Comparison of ENCODE assay signal across 11 mouse cellular contexts in genomic region chr5:120563914-120564311, GRCm38 (mm10). TPM values are rescaled to one million over a fixed set of nuclear protein-coding genes. Genes with fewer than 3 reads are reported as not detected.
A peak's percentile ranks its signal among the peaks of the same experiment; 100 is the strongest.
DNase-seq lines count a peak whose midpoint lies in the region; ATAC-seq and TF ChIP-seq lines count a peak whose summit lies in the region.
"Had no signal": no experiment of that assay in that cellular context is flagged by ENCODE, and none has a peak within 500 bp of the region (broad histone marks: within the 10 kb centered on the region; RNA-seq: fewer than 3 reads in every experiment).

No protein-coding gene starts in this region.

- H3K9me3 ChIP-seq in heart, embryonic 14.5 days (ENCODE audit: control insufficient read depth, low read length) = no peaks in the 10 kb centered on the region
- no peaks in the 10 kb centered on the region for H3K9me3 ChIP-seq in neural tube, embryonic 13.5 days
- no peaks in the 10 kb centered on the region for H3K9me3 ChIP-seq in intestine, embryonic 16.5 days (ENCODE audit: control insufficient read depth, low read length)
- H3K9me3 ChIP-seq in stomach, embryonic 15.5 days = no peaks in the 10 kb centered on the region
- H3K9me3 ChIP-seq in midbrain, postnatal 0 days (ENCODE audit: low read length) = no peaks in the 10 kb centered on the region
- H3K9me3 ChIP-seq: G1E had no signal

- H3K4me3 ChIP-seq in heart, embryonic 14.5 days (ENCODE audit: control insufficient read depth in 1 of 2, insufficient read depth in 1 of 2, low read depth in 1 of 2, low read length in 2 of 2) = no peak overlapping the region
- H3K4me3 ChIP-seq in neural tube, embryonic 13.5 days = no peak overlapping the region
- no peak overlapping the region for H3K4me3 ChIP-seq in intestine, embryonic 16.5 days (ENCODE audit: low read length)
- H3K4me3 ChIP-seq in stomach, embryonic 15.5 days (replicated peaks) = no peak overlapping the region
- no peak overlapping the region for H3K4me3 ChIP-seq in midbrain, postnatal 0 days (ENCODE audit: low read depth, low read length)

- H3K27me3 ChIP-seq in heart, embryonic 14.5 days (ENCODE audit: control insufficient read depth, insufficient read depth, low read length) = no peaks in the 10 kb centered on the region
- H3K27me3 ChIP-seq in neural tube, embryonic 13.5 days = no peaks in the 10 kb centered on the region
- H3K27me3 ChIP-seq in intestine, embryonic 16.5 days (replicated peaks; ENCODE audit: control insufficient read depth, insufficient read depth, low read length) = no peaks in the 10 kb centered on the region
- no peaks in the 10 kb centered on the region for H3K27me3 ChIP-seq in stomach, embryonic 15.5 days (replicated peaks)
- no peaks in the 10 kb centered on the region for H3K27me3 ChIP-seq in midbrain, postnatal 0 days (ENCODE audit: insufficient read depth, low read length)

- H3K4me2 ChIP-seq in heart, embryonic 14.5 days (ENCODE audit: low read length) = no peak overlapping the region
- no peak overlapping the region for H3K4me2 ChIP-seq in neural tube, embryonic 13.5 days
- 0 out of 2 replicates have a peak overlapping the region, but pooled peaks have one; percentile 27 for H3K4me2 ChIP-seq in intestine, embryonic 16.5 days (ENCODE audit: low read depth, low read length)
- H3K4me2 ChIP-seq in stomach, embryonic 15.5 days = no peak overlapping the region
- H3K4me2 ChIP-seq in midbrain, postnatal 0 days (ENCODE audit: low read depth, low read length, poor library complexity, severe bottlenecking) = no peak overlapping the region

- no peak for TF ChIP-seq CTCF in midbrain, postnatal 0 days (IDR thresholded peaks at IDR 0.05)

- H3K9ac ChIP-seq in heart, embryonic 14.5 days (ENCODE audit: low read length) = no peak overlapping the region
- H3K9ac ChIP-seq in neural tube, embryonic 13.5 days = peak overlapping the region; percentile 12; the same call in 1 of the 2 replicates
- H3K9ac ChIP-seq in intestine, embryonic 16.5 days (ENCODE audit: low read depth, low read length) = no peak overlapping the region
- H3K9ac ChIP-seq in stomach, embryonic 15.5 days = no peak overlapping the region
- no peak overlapping the region for H3K9ac ChIP-seq in midbrain, postnatal 0 days (replicated peaks; ENCODE audit: low read length, poor library complexity, severe bottlenecking)

- 27% methylated on average over 4 of the region's 4 CpGs for WGBS in heart, embryonic 14.5 days
- 43% methylated on average over 4 of the region's 4 CpGs for whole genome bisulfite sequencing in neural tube, embryonic 13.5 days
- 22% methylated on average over 4 of the region's 4 CpGs for WGBS in intestine, embryonic 16.5 days
- 23% methylated on average over 4 of the region's 4 CpGs for WGBS in stomach, embryonic 15.5 days
- WGBS in midbrain, postnatal 0 days = 63% methylated on average over 4 of the region's 4 CpGs

- DNase-seq in heart, adult 11 months = no peak
- DNase-seq in neural tube, embryonic 10.5 days (ENCODE audit: extremely low spot score, low spot score) = no peak
- no peak for DNase-seq in midbrain, postnatal 0 days (ENCODE audit: low spot score)
- DNase-seq: right cerebral cortex, postnatal 25 days had no signal

- H3K36me3 ChIP-seq in heart, embryonic 14.5 days (ENCODE audit: control insufficient read depth, insufficient read depth, low read length) = no peaks in the 10 kb centered on the region
- H3K36me3 ChIP-seq in neural tube, embryonic 13.5 days = no peaks in the 10 kb centered on the region
- no peaks in the 10 kb centered on the region for H3K36me3 ChIP-seq in intestine, embryonic 16.5 days (ENCODE audit: control insufficient read depth, insufficient read depth, low read length)
- H3K36me3 ChIP-seq in stomach, embryonic 15.5 days = no peaks in the 10 kb centered on the region
- no peaks in the 10 kb centered on the region for H3K36me3 ChIP-seq in midbrain, postnatal 0 days (ENCODE audit: insufficient read depth, low read length)

- ATAC-seq in heart, embryonic 14.5 days (ENCODE audit: insufficient number of reproducible peaks, insufficient read depth, low FRiP score, low read depth) = no peak
- no peak for ATAC-seq in neural tube, embryonic 13.5 days (ENCODE audit: low read depth)
- no peak for ATAC-seq in intestine, embryonic 16.5 days
- no peak for ATAC-seq in stomach, embryonic 15.5 days (ENCODE audit: insufficient read depth, low FRiP score, low read depth)
- no peak for ATAC-seq in midbrain, postnatal 0 days (ENCODE audit: low FRiP score)
- ATAC-seq in erythroid progenitor cell, adult 5-6 weeks (replicated peaks; ENCODE audit: low FRiP score, poor library complexity, severe bottlenecking) = no peak
- ATAC-seq: midbrain, embryonic 16.5 days had no signal

- peaks cover 53 to 59% of the 10 kb centered on the region in 2 experiments for H3K4me1 ChIP-seq in heart, embryonic 14.5 days (ENCODE audit: control insufficient read depth in 2 of 2, insufficient read depth in 2 of 2, low read length in 2 of 2)
- peaks cover 94% of the 10 kb centered on the region for H3K4me1 ChIP-seq in neural tube, embryonic 13.5 days (replicated peaks)
- H3K4me1 ChIP-seq in intestine, embryonic 16.5 days (ENCODE audit: control insufficient read depth, insufficient read depth, low read length) = peaks cover 89% of the 10 kb centered on the region
- H3K4me1 ChIP-seq in stomach, embryonic 15.5 days = peaks cover 76% of the 10 kb centered on the region
- peaks cover 24% of the 10 kb centered on the region for H3K4me1 ChIP-seq in midbrain, postnatal 0 days (ENCODE audit: insufficient read depth, low read length)

- H3K27ac ChIP-seq in heart, embryonic 14.5 days (replicated peaks in 1 of 2; ENCODE audit: control insufficient read depth in 1 of 2, insufficient read depth in 1 of 2, low read depth in 2 of 2, low read length in 2 of 2) = peak overlapping the region; percentile 40 to 56; a peak in 1 of 4 replicates
- peak overlapping the region; percentile 83 for H3K27ac ChIP-seq in neural tube, embryonic 13.5 days (replicated peaks)
- H3K27ac ChIP-seq in intestine, embryonic 16.5 days (ENCODE audit: low read length) = peak overlapping the region; percentile 89
- peak overlapping the region; percentile 93; the same call in 1 of the 2 replicates for H3K27ac ChIP-seq in stomach, embryonic 15.5 days
- H3K27ac ChIP-seq in midbrain, postnatal 0 days (ENCODE audit: low read depth, low read length) = no peak overlapping the region

RNA-seq across cellular contexts. Expression of gene Tpcn1, which starts 24.6 kb away (rescaled TPM):
- 14.5 and 17.1 TPM in 2 replicates for polyA plus RNA-seq in heart, embryonic 14.5 days (2014; fragmentation: Nextera tagmentation; extraction: Ambion mirVana)
- 22.4 and 22.5 TPM in 2 replicates for polyA plus RNA-seq in neural tube, embryonic 13.5 days (2015; fragmentation: Nextera tagmentation; extraction: Ambion mirVana)
- 21.4 and 23.9 TPM in 2 replicates for polyA plus RNA-seq in intestine, embryonic 16.5 days (2015; fragmentation: Nextera tagmentation; extraction: Ambion mirVana)
- polyA plus RNA-seq in stomach, embryonic 15.5 days (2015; fragmentation: Nextera tagmentation; extraction: Ambion mirVana) = 25.5 and 25.7 TPM in 2 replicates
- total RNA-seq in midbrain, postnatal 0 days (2014; rRNA removed) = 11.6 and 25.3 TPM in 2 replicates
- polyA plus RNA-seq in midbrain, postnatal 0 days (2015; fragmentation: Nextera tagmentation; extraction: Ambion mirVana) = 9.3 and 9.4 TPM in 2 replicates
- total RNA-seq in erythroid progenitor cell, adult 5-6 weeks (2015; ENCODE audit: low replicate concordance) = 107 and 136 TPM in 2 replicates
- total RNA-seq in erythroid progenitor cell, adult 5-6 weeks (2017; ENCODE audit: low replicate concordance) = 57.0 and 72.9 TPM in 2 replicates

RNA-seq across cellular contexts. Expression of gene Iqcd, which starts 24.9 kb away (rescaled TPM):
- polyA plus RNA-seq in heart, embryonic 14.5 days (2014; fragmentation: Nextera tagmentation; extraction: Ambion mirVana) = 0.43 TPM in 1 of 2 replicates, not detected in the other
- polyA plus RNA-seq in neural tube, embryonic 13.5 days (2015; fragmentation: Nextera tagmentation; extraction: Ambion mirVana) = 0.94 and 1.0 TPM in 2 replicates
- 0.17 and 0.27 TPM in 2 replicates for polyA plus RNA-seq in intestine, embryonic 16.5 days (2015; fragmentation: Nextera tagmentation; extraction: Ambion mirVana)
- 0.40 and 0.69 TPM in 2 replicates for polyA plus RNA-seq in stomach, embryonic 15.5 days (2015; fragmentation: Nextera tagmentation; extraction: Ambion mirVana)
- total RNA-seq in midbrain, postnatal 0 days (2014; rRNA removed) = 0.94 and 1.3 TPM in 2 replicates
- polyA plus RNA-seq in midbrain, postnatal 0 days (2015; fragmentation: Nextera tagmentation; extraction: Ambion mirVana) = 0.86 and 1.5 TPM in 2 replicates
- total RNA-seq in erythroid progenitor cell, adult 5-6 weeks (2015; ENCODE audit: low replicate concordance) = 2.5 TPM in 1 of 2 replicates, not detected in the other
- total RNA-seq in erythroid progenitor cell, adult 5-6 weeks (2017; ENCODE audit: low replicate concordance) = 3.1 and 3.3 TPM in 2 replicates

RNA-seq across cellular contexts. Expression of gene Rita1, which starts 48.5 kb away (rescaled TPM):
- 5.6 and 6.2 TPM in 2 replicates for polyA plus RNA-seq in heart, embryonic 14.5 days (2014; fragmentation: Nextera tagmentation; extraction: Ambion mirVana)
- polyA plus RNA-seq in neural tube, embryonic 13.5 days (2015; fragmentation: Nextera tagmentation; extraction: Ambion mirVana) = 19.9 and 25.1 TPM in 2 replicates
- polyA plus RNA-seq in intestine, embryonic 16.5 days (2015; fragmentation: Nextera tagmentation; extraction: Ambion mirVana) = 12.7 and 12.8 TPM in 2 replicates
- polyA plus RNA-seq in stomach, embryonic 15.5 days (2015; fragmentation: Nextera tagmentation; extraction: Ambion mirVana) = 10.4 and 11.4 TPM in 2 replicates
- total RNA-seq in midbrain, postnatal 0 days (2014; rRNA removed) = 32.3 and 43.6 TPM in 2 replicates
- polyA plus RNA-seq in midbrain, postnatal 0 days (2015; fragmentation: Nextera tagmentation; extraction: Ambion mirVana) = 31.4 and 33.9 TPM in 2 replicates
- 0.72 TPM in 1 of 2 replicates, not detected in the other for total RNA-seq in erythroid progenitor cell, adult 5-6 weeks (2015; ENCODE audit: low replicate concordance)
- total RNA-seq in erythroid progenitor cell, adult 5-6 weeks (2017; ENCODE audit: low replicate concordance) = 3.9 TPM in 1 of 2 replicates, not detected in the other

RNA-seq across cellular contexts. Expression of gene Ddx54, which starts 48.6 kb away (rescaled TPM):
- 17.9 and 18.9 TPM in 2 replicates for polyA plus RNA-seq in heart, embryonic 14.5 days (2014; fragmentation: Nextera tagmentation; extraction: Ambion mirVana)
- 44.6 and 45.7 TPM in 2 replicates for polyA plus RNA-seq in neural tube, embryonic 13.5 days (2015; fragmentation: Nextera tagmentation; extraction: Ambion mirVana)
- 50.8 and 51.4 TPM in 2 replicates for polyA plus RNA-seq in intestine, embryonic 16.5 days (2015; fragmentation: Nextera tagmentation; extraction: Ambion mirVana)
- 41.8 and 44.9 TPM in 2 replicates for polyA plus RNA-seq in stomach, embryonic 15.5 days (2015; fragmentation: Nextera tagmentation; extraction: Ambion mirVana)
- total RNA-seq in midbrain, postnatal 0 days (2014; rRNA removed) = 36.2 and 37.8 TPM in 2 replicates
- polyA plus RNA-seq in midbrain, postnatal 0 days (2015; fragmentation: Nextera tagmentation; extraction: Ambion mirVana) = 31.7 and 32.6 TPM in 2 replicates
- total RNA-seq in erythroid progenitor cell, adult 5-6 weeks (2015; ENCODE audit: low replicate concordance) = 1.1 and 1.3 TPM in 2 replicates
- 6.4 and 8.1 TPM in 2 replicates for total RNA-seq in erythroid progenitor cell, adult 5-6 weeks (2017; ENCODE audit: low replicate concordance)

RNA-seq across cellular contexts. Expression of gene Slc8b1, which starts 52.9 kb away (rescaled TPM):
- polyA plus RNA-seq in heart, embryonic 14.5 days (2014; fragmentation: Nextera tagmentation; extraction: Ambion mirVana) = 3.1 TPM in 2 replicates
- 3.0 and 3.6 TPM in 2 replicates for polyA plus RNA-seq in neural tube, embryonic 13.5 days (2015; fragmentation: Nextera tagmentation; extraction: Ambion mirVana)
- polyA plus RNA-seq in intestine, embryonic 16.5 days (2015; fragmentation: Nextera tagmentation; extraction: Ambion mirVana) = 6.9 and 7.6 TPM in 2 replicates
- 6.2 and 8.3 TPM in 2 replicates for polyA plus RNA-seq in stomach, embryonic 15.5 days (2015; fragmentation: Nextera tagmentation; extraction: Ambion mirVana)
- total RNA-seq in midbrain, postnatal 0 days (2014; rRNA removed) = 1.9 and 2.1 TPM in 2 replicates
- 2.5 and 2.7 TPM in 2 replicates for polyA plus RNA-seq in midbrain, postnatal 0 days (2015; fragmentation: Nextera tagmentation; extraction: Ambion mirVana)
- 3.4 and 5.0 TPM in 2 replicates for total RNA-seq in erythroid progenitor cell, adult 5-6 weeks (2015; ENCODE audit: low replicate concordance)
- total RNA-seq in erythroid progenitor cell, adult 5-6 weeks (2017; ENCODE audit: low replicate concordance) = 3.0 and 6.7 TPM in 2 replicates
